ENCODE assay signal across 13 mouse cellular contexts in genomic region chr14:73266166-73266565, GRCm38 (mm10). TPM values are rescaled to one million over a fixed set of nuclear protein-coding genes. Genes with fewer than 3 reads are reported as not detected.
DNase-seq lines count a peak whose midpoint lies in the region; ATAC-seq and TF ChIP-seq lines count a peak whose summit lies in the region.
"Had no signal": no experiment of that assay in that cellular context is flagged by ENCODE, and none has a peak within 500 bp of the region (broad histone marks: within the 10 kb centered on the region; RNA-seq: fewer than 3 reads in every experiment).

No protein-coding gene starts in this region.

- TF ChIP-seq EP300 in stomach, postnatal 0 days (optimal IDR thresholded peaks at IDR 0.05): no peak

- no peak overlapping the region for H3K9ac ChIP-seq in stomach, postnatal 0 days (ENCODE audit: low read length)
- H3K9ac ChIP-seq in forebrain, postnatal 0 days: no peak overlapping the region
- H3K9ac ChIP-seq: heart, embryonic 13.5 days had no signal

- no peak for TF ChIP-seq POLR2A in lung, adult 2 months (IDR thresholded peaks at IDR 0.05; ENCODE audit: borderline replicate concordance, extremely low read depth, low read depth, low read length)
- no peak for TF ChIP-seq POLR2A in bone marrow, adult 2 months (IDR thresholded peaks at IDR 0.05; ENCODE audit: borderline replicate concordance, control insufficient read depth, low read depth, low read length)

- H3K36me3 ChIP-seq in stomach, postnatal 0 days (ENCODE audit: control insufficient read depth, insufficient read depth, low read length): no peaks in the 10 kb centered on the region
- peaks cover 4% of the 10 kb centered on the region; the same call in 1 of the 2 replicates for H3K36me3 ChIP-seq in forebrain, postnatal 0 days (ENCODE audit: insufficient read depth)
- peaks cover 13% of the 10 kb centered on the region for H3K36me3 ChIP-seq in heart, embryonic 10.5 days

- H3K4me2 ChIP-seq in stomach, postnatal 0 days (replicated peaks; ENCODE audit: low read depth): no peak overlapping the region
- no peak overlapping the region for H3K4me2 ChIP-seq in forebrain, postnatal 0 days (ENCODE audit: low read depth)
- H3K4me2 ChIP-seq: heart, embryonic 13.5 days had no signal

- DNase-seq in adrenal gland, postnatal 14 days: peak; percentile 8
- DNase-seq in adrenal gland, adult 18-20 months (ENCODE audit: low spot score in 2 of 2): no peak
- no peak for DNase-seq in lung, adult 2 months
- no peak for DNase-seq in lung, postnatal 10 days
- no peak for DNase-seq in stomach, postnatal 0 days (ENCODE audit: low spot score)
- no peak for DNase-seq in forebrain, postnatal 0 days
- DNase-seq in heart, embryonic 10.5 days (ENCODE audit: low spot score): no peak
- DNase-seq: cerebellum, adult 11-12 months; kidney, adult 9 months had no signal

- no peak for ATAC-seq in stomach, postnatal 0 days (ENCODE audit: low FRiP score, low TSS enrichment)
- no peak for ATAC-seq in forebrain, postnatal 0 days

- 0 out of 2 replicates have a peak, but pooled peaks have one; percentile 21 for TF ChIP-seq CTCF in lung, adult 2 months (IDR thresholded peaks at IDR 0.05; ENCODE audit: insufficient read depth, low read length)
- peak; percentile 43; the same call in 1 of the 2 replicates for TF ChIP-seq CTCF in bone marrow, adult 2 months (IDR thresholded peaks at IDR 0.05; ENCODE audit: control insufficient read depth, insufficient read depth, low read length)
- peak; percentile 49 for TF ChIP-seq CTCF in stomach, postnatal 0 days (IDR thresholded peaks at IDR 0.05; ENCODE audit: low read depth)
- TF ChIP-seq CTCF in forebrain, postnatal 0 days (IDR thresholded peaks at IDR 0.05; ENCODE audit: low read depth): no peak; the same call in 1 of the 2 replicates

- no peaks in the 10 kb centered on the region; the same call in 1 of the 2 replicates for H3K4me1 ChIP-seq in lung, adult 2 months (ENCODE audit: control insufficient read depth, insufficient read depth, low read length)
- H3K4me1 ChIP-seq in bone marrow, adult 2 months (ENCODE audit: control insufficient read depth, insufficient read depth, low read length): no peaks in the 10 kb centered on the region
- H3K4me1 ChIP-seq in stomach, postnatal 0 days (replicated peaks; ENCODE audit: control insufficient read depth, insufficient read depth): no peaks in the 10 kb centered on the region
- H3K4me1 ChIP-seq in forebrain, postnatal 0 days (ENCODE audit: insufficient read depth): no peaks in the 10 kb centered on the region
- peaks cover 5% of the 10 kb centered on the region; the same call in 1 of the 2 replicates for H3K4me1 ChIP-seq in heart, embryonic 10.5 days

- no peak overlapping the region for H3K27ac ChIP-seq in bone marrow, adult 2 months (ENCODE audit: control insufficient read depth, insufficient read depth, low read depth, low read length, poor library complexity)
- no peak overlapping the region for H3K27ac ChIP-seq in stomach, postnatal 0 days (replicated peaks)
- H3K27ac ChIP-seq in forebrain, postnatal 0 days (ENCODE audit: low read depth, low read length): no peak overlapping the region
- H3K27ac ChIP-seq in heart, embryonic 10.5 days: no peak overlapping the region
- H3K27ac ChIP-seq: heart, embryonic 13.5 days had no signal

- WGBS in lung, adult 2 months: 87% methylated on average over 3 of the region's 3 CpGs
- WGBS in bone marrow, adult 2 months: 90% methylated on average over 3 of the region's 3 CpGs
- WGBS in stomach, postnatal 0 days: 86% methylated on average over 3 of the region's 3 CpGs
- WGBS in forebrain, postnatal 0 days: 87% methylated on average over 3 of the region's 3 CpGs
- WGBS in heart, embryonic 10.5 days: 80% methylated on average over 3 of the region's 3 CpGs

- H3K9me3 ChIP-seq in stomach, postnatal 0 days (ENCODE audit: control insufficient read depth, low read length): no peaks in the 10 kb centered on the region
- no peaks in the 10 kb centered on the region for H3K9me3 ChIP-seq in forebrain, postnatal 0 days (ENCODE audit: low read length)
- H3K9me3 ChIP-seq in heart, embryonic 10.5 days: no peaks in the 10 kb centered on the region

- H3K4me3 ChIP-seq in lung, adult 2 months (replicated peaks; ENCODE audit: extremely low read depth, low read depth, low read length): no peak overlapping the region
- H3K4me3 ChIP-seq in bone marrow, adult 2 months (replicated peaks; ENCODE audit: control insufficient read depth, low read depth, low read length): no peak overlapping the region
- no peak overlapping the region for H3K4me3 ChIP-seq in stomach, postnatal 0 days (ENCODE audit: low read depth, low read length)
- H3K4me3 ChIP-seq in forebrain, postnatal 0 days (ENCODE audit: low read depth, low read length): no peak overlapping the region
- H3K4me3 ChIP-seq in heart, embryonic 10.5 days: no peak overlapping the region
- H3K4me3 ChIP-seq: erythroblast, embryonic 14.5 days; heart, embryonic 13.5 days; myocyte had no signal

- no peaks in the 10 kb centered on the region for H3K27me3 ChIP-seq in stomach, postnatal 0 days (ENCODE audit: control insufficient read depth, insufficient read depth, low read length)
- no peaks in the 10 kb centered on the region for H3K27me3 ChIP-seq in forebrain, postnatal 0 days (ENCODE audit: insufficient read depth, low read length)
- H3K27me3 ChIP-seq in heart, embryonic 10.5 days (ENCODE audit: insufficient read depth, poor library complexity, severe bottlenecking): no peaks in the 10 kb centered on the region
- H3K27me3 ChIP-seq: heart, embryonic 13.5 days had no signal

RNA-seq across cellular contexts. Expression of gene Lpar6, which starts 28.5 kb away (rescaled TPM):
- total RNA-seq in adrenal gland, postnatal 14 days (2021): 7.8 and 9.6 TPM in 2 replicates
- 1 to 10 TPM; 3.4 to 4.0 TPM for total RNA-seq in adrenal gland, adult 18-20 months (2021)
- polyA plus RNA-seq in lung, adult 2 months (2012; rRNA removed): 1.5 and 2.7 TPM in 2 replicates
- 3.9 and 10.0 TPM in 2 replicates for polyA plus RNA-seq in bone marrow, adult 2 months (2011; ENCODE audit: insufficient read depth, insufficient read length, low replicate concordance, missing spikeins)
- polyA plus RNA-seq in stomach, postnatal 0 days (2015; fragmentation: Nextera tagmentation; extraction: Ambion mirVana): 12.2 and 12.4 TPM in 2 replicates
- total RNA-seq in forebrain, postnatal 0 days (2014; rRNA removed): 2.2 and 2.6 TPM in 2 replicates
- 1.5 and 1.8 TPM in 2 replicates for polyA plus RNA-seq in forebrain, postnatal 0 days (2015; fragmentation: Nextera tagmentation; extraction: Ambion mirVana)
- polyA plus RNA-seq in heart, embryonic 10.5 days (2016; fragmentation: Nextera tagmentation; extraction: Ambion mirVana): 8.2 and 11.2 TPM in 2 replicates
- polyA plus RNA-seq: erythroblast, embryonic 14.5 days had no signal

RNA-seq across cellular contexts. Expression of gene Rb1, which starts 59.5 kb away (rescaled TPM):
- total RNA-seq in adrenal gland, postnatal 14 days (2021): 25.8 and 27.1 TPM in 2 replicates
- 10 to 100 TPM; 19.0 to 31.7 TPM for total RNA-seq in adrenal gland, adult 18-20 months (2021)
- polyA plus RNA-seq in lung, adult 2 months (2012; rRNA removed): 4.1 and 7.8 TPM in 2 replicates
- 21.3 and 27.0 TPM in 2 replicates for polyA plus RNA-seq in bone marrow, adult 2 months (2011; ENCODE audit: insufficient read depth, insufficient read length, low replicate concordance, missing spikeins)
- 13.8 and 15.4 TPM in 2 replicates for polyA plus RNA-seq in stomach, postnatal 0 days (2015; fragmentation: Nextera tagmentation; extraction: Ambion mirVana)
- 27.9 and 37.9 TPM in 2 replicates for total RNA-seq in forebrain, postnatal 0 days (2014; rRNA removed)
- 16.2 and 20.6 TPM in 2 replicates for polyA plus RNA-seq in forebrain, postnatal 0 days (2015; fragmentation: Nextera tagmentation; extraction: Ambion mirVana)
- 7.7 and 9.5 TPM in 2 replicates for polyA plus RNA-seq in heart, embryonic 10.5 days (2016; fragmentation: Nextera tagmentation; extraction: Ambion mirVana)
